Mouse (Mus musculus) inflammation-experienced regulatory T-cells, adult 6 months (primary cell): ENCODE measurements around the gene Lmbrd1. TPM values are rescaled to one million over a fixed set of nuclear protein-coding genes. Genes with fewer than 3 reads are reported as not detected.
"Not testable (repeated sequence)": the region's sequence is repeated elsewhere in the genome, so short reads cannot be mapped to it uniquely, and the experiment has no call there.

Source experiments
- ATAC-seq: one replicate; pipeline ENCODE4 v1.8.0; 2017
- polyA plus RNA-seq, 3 experiments: library from polyadenylated mRNA; unstranded; fragments of 100-300 nt; shearing (Covaris generic); gene quantifications; one replicate each; pipeline ENCODE4 v1.2.1; 2017

The Lmbrd1 gene
- 100 to 1,000 TPM in 1 of 3 experiments, 10 to 100 TPM in 2; 59.6 to 110 (median 83.3) TPM for polyA plus RNA-seq

- peak; percentile 88 for ATAC-seq
Measured at GRCm38 (mm10) chr1:24678205-24678917, at the start of gene Lmbrd1. Gene Lmbrd1 (plus strand): TSS chr1:24678630.

GRCm38 (mm10) chr1:24633553-24634132 is 44.8 kb upstream of the Lmbrd1 start:
- ATAC-seq: no peak

- ATAC-seq: no peak
Measured at GRCm38 (mm10) chr1:24650100-24650499, 28.3 kb upstream of the Lmbrd1 start.

- no peak for ATAC-seq
Measured at GRCm38 (mm10) chr1:24659914-24660313, 18.5 kb upstream of the Lmbrd1 start.

GRCm38 (mm10) chr1:24660662-24661061 is 17.8 kb upstream of the Lmbrd1 start:
- not testable (repeated sequence) for ATAC-seq

GRCm38 (mm10) chr1:24661551-24661950 is 16.9 kb upstream of the Lmbrd1 start:
- ATAC-seq: no peak

- ATAC-seq: no peak
Measured at GRCm38 (mm10) chr1:24664158-24664557, 14.3 kb upstream of the Lmbrd1 start.

- ATAC-seq: no peak
Measured at GRCm38 (mm10) chr1:24673231-24673630, 5.2 kb upstream of the Lmbrd1 start.

- ATAC-seq: no peak
Measured at GRCm38 (mm10) chr1:24677706-24678105, 724 bp upstream of the Lmbrd1 start.

GRCm38 (mm10) chr1:24679071-24679470 is 641 bp downstream of the Lmbrd1 start:
- peak; percentile 19 for ATAC-seq

GRCm38 (mm10) chr1:24680991-24681390 is 2.6 kb downstream of the Lmbrd1 start:
- ATAC-seq: no peak

GRCm38 (mm10) chr1:24681946-24682345 is 3.5 kb downstream of the Lmbrd1 start:
- ATAC-seq: no peak

- peak; percentile 30 for ATAC-seq
Measured at GRCm38 (mm10) chr1:24683947-24684346, 5.5 kb downstream of the Lmbrd1 start.

- no peak for ATAC-seq
Measured at GRCm38 (mm10) chr1:24685606-24686005, 7.2 kb downstream of the Lmbrd1 start.

- no peak for ATAC-seq
Measured at GRCm38 (mm10) chr1:24686235-24687021, 8.0 kb downstream of the Lmbrd1 start.

GRCm38 (mm10) chr1:24697677-24698076 is 19.2 kb downstream of the Lmbrd1 start:
- no peak for ATAC-seq

- ATAC-seq: no peak
Measured at GRCm38 (mm10) chr1:24698146-24698880, 19.9 kb downstream of the Lmbrd1 start.

- ATAC-seq: no peak
Measured at GRCm38 (mm10) chr1:24699320-24699719, 20.9 kb downstream of the Lmbrd1 start.

GRCm38 (mm10) chr1:24700241-24700640 is 21.8 kb downstream of the Lmbrd1 start:
- ATAC-seq: no peak

- no peak for ATAC-seq
Measured at GRCm38 (mm10) chr1:24703821-24704220, 25.4 kb downstream of the Lmbrd1 start.

GRCm38 (mm10) chr1:24716301-24716700 is 37.9 kb downstream of the Lmbrd1 start:
- ATAC-seq: no peak

- ATAC-seq: no peak
Measured at GRCm38 (mm10) chr1:24719621-24720020, 41.2 kb downstream of the Lmbrd1 start.

GRCm38 (mm10) chr1:24720209-24720608 is 41.8 kb downstream of the Lmbrd1 start:
- no peak for ATAC-seq
